Mouse (Mus musculus) heart, embryonic 12.5 days (tissue): ENCODE results near the gene Irx5. TPM values are rescaled to one million over a fixed set of nuclear protein-coding genes. Genes with fewer than 3 reads are reported as not detected.

ENCODE experiments used
- ATAC-seq: fragments of 200-750 bp; cut with Nextera tagmentation; 2 replicates; pipeline ENCODE4 v1.8.0; 2017; ENCODE audit warnings: moderate TSS enrichment, moderate library complexity; ENCODE audit not compliant: insufficient number of reproducible peaks, low FRiP score
- H3K27ac ChIP-seq: fragments of 300-500 bp; sonication (generic); 2 replicates; pipeline ENCODE4 v1.5.1; 2016; ENCODE audit warnings: mild to moderate bottlenecking, moderate library complexity; ENCODE audit not compliant: poor library complexity, severe bottlenecking
- H3K27me3 ChIP-seq: fragments of 300-500 bp; sonication (generic); replicated peaks from 2 replicates; pipeline ENCODE4 v1.6.1; 2016; ENCODE audit warnings: mild to moderate bottlenecking, moderate library complexity
- H3K36me3 ChIP-seq: fragments of 300-500 bp; sonication (generic); 2 replicates; pipeline ENCODE4 v1.6.1; 2016; ENCODE audit warnings: mild to moderate bottlenecking, moderate library complexity
- H3K4me1 ChIP-seq: fragments of 300-500 bp; sonication (generic); replicated peaks from 2 replicates; pipeline ENCODE4 v1.6.1; 2016; ENCODE audit warnings: mild to moderate bottlenecking
- H3K4me2 ChIP-seq: fragments of 300-500 bp; sonication (generic); 2 replicates; pipeline ENCODE4 v1.6.1; 2016; ENCODE audit warnings: mild to moderate bottlenecking, moderate library complexity
- H3K4me3 ChIP-seq: fragments of 300-500 bp; sonication (generic); 2 replicates; pipeline ENCODE4 v1.5.1; 2016; ENCODE audit warnings: mild to moderate bottlenecking
- H3K9ac ChIP-seq: fragments of 300-500 bp; sonication (generic); 2 replicates; pipeline ENCODE4 v1.6.1; 2016; ENCODE audit warnings: mild to moderate bottlenecking, moderate library complexity
- H3K9me3 ChIP-seq: fragments of 300-500 bp; sonication (generic); replicated peaks from 2 replicates; pipeline ENCODE4 v1.6.1; 2016; ENCODE audit warnings: mild to moderate bottlenecking, moderate library complexity
- WGBS: fragments of 180-500 bp; shearing (Covaris S2); methylation state at CpG from one replicate; pipeline ENCODE4 v1.1.7; 2016; 5-methylcytosine and 5-hydroxymethylcytosine counted together
- polyA plus RNA-seq: library from polyadenylated mRNA; unstranded; fragments of >200 nt; fragmentation: Nextera tagmentation; extraction: Ambion mirVana; gene quantifications from 2 replicates; pipeline ENCODE4 v1.2.1, GENCODE M21; 2016

Irx5 gene
- polyA plus RNA-seq, 1 experiment from 2014 or later, result 14.3 TPM

DNA sequence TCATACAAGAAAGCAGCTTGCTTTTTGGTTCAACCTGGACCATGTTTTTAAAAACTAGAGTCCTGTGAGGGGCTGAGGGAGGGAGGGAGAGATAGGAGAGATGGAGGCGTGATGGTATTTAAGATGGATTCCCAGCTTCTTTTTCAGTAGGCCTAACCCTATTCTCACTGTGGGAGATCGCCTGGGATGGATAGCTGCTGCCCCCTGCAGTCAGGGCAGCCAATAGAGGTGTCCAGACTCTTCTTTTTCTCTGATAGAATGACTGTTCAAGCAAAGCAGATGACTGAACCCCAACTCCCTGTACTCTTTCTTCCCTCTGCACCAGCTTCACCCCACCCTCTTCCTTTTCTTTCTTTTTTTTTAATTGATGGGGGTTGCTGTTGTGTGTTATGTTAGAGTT lies 23.1 kb downstream of the Irx5 start:
- Histone ChIP-seq H3K27ac (no peak overlapping the region), H3K27me3 (peaks cover 22% of the 10 kb centered on the region; the same call in 1 of the 2 replicates), H3K4me3 (no peak overlapping the region), H3K36me3 (no peaks in the 10 kb centered on the region), H3K9ac (no peak overlapping the region), H3K9me3 (no peaks in the 10 kb centered on the region), H3K4me2 (no peak overlapping the region), H3K4me1 (no peaks in the 10 kb centered on the region)
- 35% methylated on average over 2 of the region's 2 CpGs for WGBS
- no peak for ATAC-seq

DNA sequence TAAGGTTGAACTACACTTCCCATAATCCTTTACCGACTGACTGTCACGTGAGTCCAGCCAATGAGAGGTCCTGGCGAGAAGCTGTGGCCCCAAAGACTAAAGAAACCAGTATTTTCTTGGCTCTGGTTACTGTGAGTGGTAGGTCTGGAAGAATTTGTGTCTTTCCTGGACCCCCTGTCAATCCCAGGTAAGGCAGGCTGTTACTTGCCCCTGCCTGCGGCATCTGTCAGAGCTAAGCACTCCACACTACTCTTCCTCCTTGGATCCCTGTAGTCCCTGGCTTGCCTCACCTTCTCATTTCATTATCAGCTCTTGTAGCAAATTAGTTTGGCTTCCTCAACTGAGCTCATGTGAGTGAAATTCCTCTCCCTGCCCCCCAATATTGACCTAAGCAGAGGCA lies 30.5 kb downstream of the Irx5 start:
- ATAC-seq, result no peak

DNA sequence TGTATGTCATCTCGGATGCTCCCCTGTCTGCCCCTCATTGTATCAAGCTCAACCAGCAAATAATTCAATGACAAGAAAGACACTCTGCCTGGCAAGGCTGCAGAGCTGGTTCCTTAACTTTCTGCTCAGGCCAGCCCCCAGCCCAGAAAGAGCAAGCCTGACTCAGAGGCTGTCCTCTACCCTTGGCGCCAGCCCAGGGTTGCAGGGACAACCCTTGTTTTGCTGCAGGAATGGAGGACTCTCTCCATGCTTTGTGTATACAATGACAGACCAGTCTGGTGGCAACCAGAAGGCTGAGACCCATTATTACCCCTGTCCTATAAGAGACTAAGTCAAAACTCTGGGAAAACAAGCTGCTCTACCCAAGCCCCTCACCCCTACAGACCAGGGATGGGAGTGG lies 46.8 kb downstream of the Irx5 start:
- WGBS, result 70% methylated on average over 2 of the region's 2 CpGs
- ATAC-seq, result no peak
- H3K4me3 ChIP-seq, result no peak overlapping the region
- no peak overlapping the region for H3K27ac ChIP-seq
- no peaks in the 10 kb centered on the region; the same call in 1 of the 2 replicates for H3K9me3 ChIP-seq
- H3K36me3 ChIP-seq, result no peaks in the 10 kb centered on the region
- H3K27me3 ChIP-seq, result 0 out of 2 replicates have a peak, but pooled peaks cover 4% of the 10 kb centered on the region
- no peak overlapping the region for H3K4me2 ChIP-seq
- no peak overlapping the region for H3K9ac ChIP-seq
- no peaks in the 10 kb centered on the region for H3K4me1 ChIP-seq

More for the DNA sequence above, 30.5 kb downstream of the Irx5 start:
- Histone ChIP-seq H3K9me3 (no peaks in the 10 kb centered on the region), H3K4me1 (no peaks in the 10 kb centered on the region), H3K36me3 (no peaks in the 10 kb centered on the region), H3K27ac (no peak overlapping the region), H3K9ac (no peak overlapping the region), H3K4me3 (no peak overlapping the region), H3K4me2 (no peak overlapping the region), H3K27me3 (peaks cover 4% of the 10 kb centered on the region; the same call in 1 of the 2 replicates)
- 69% methylated on average over 4 of the region's 4 CpGs for WGBS

GRCm38 (mm10) chr8:92408092-92408491 lies 50.7 kb downstream of the Irx5 start:
- Histone ChIP-seq H3K27ac (no peak overlapping the region), H3K9me3 (no peaks in the 10 kb centered on the region), H3K36me3 (no peaks in the 10 kb centered on the region), H3K4me2 (no peak overlapping the region), H3K27me3 (0 out of 2 replicates have a peak, but pooled peaks cover 4% of the 10 kb centered on the region), H3K4me3 (no peak overlapping the region), H3K4me1 (no peaks in the 10 kb centered on the region), H3K9ac (no peak overlapping the region)
- ATAC-seq, result no peak
- WGBS, result 75% methylated on average over 7 of the region's 7 CpGs

- no peak overlapping the region for H3K9ac ChIP-seq
- no peak for ATAC-seq
- 0 out of 2 replicates have a peak, but pooled peaks cover 7% of the 10 kb centered on the region for H3K27me3 ChIP-seq
- no peak overlapping the region for H3K4me3 ChIP-seq
- no peak overlapping the region for H3K27ac ChIP-seq
- H3K36me3 ChIP-seq, result no peaks in the 10 kb centered on the region
- no peaks in the 10 kb centered on the region for H3K4me1 ChIP-seq
- 54% methylated on average over 6 of the region's 6 CpGs for WGBS
- H3K9me3 ChIP-seq, result no peaks in the 10 kb centered on the region
- no peak overlapping the region for H3K4me2 ChIP-seq
Observed at GRCm38 (mm10) chr8:92413583-92413982, 56.2 kb downstream of the Irx5 start.

- H3K4me3 ChIP-seq, result no peak overlapping the region
Observed at GRCm38 (mm10) chr8:92420666-92421065, 63.2 kb downstream of the Irx5 start.

More at GRCm38 (mm10) chr8:92420666-92421065, 63.2 kb downstream of the Irx5 start:
- peaks cover 8% of the 10 kb centered on the region; the same call in 1 of the 2 replicates for H3K4me1 ChIP-seq
- H3K36me3 ChIP-seq, result no peaks in the 10 kb centered on the region
- WGBS, result 58% methylated on average over 7 of the region's 7 CpGs
- ATAC-seq, result no peak
- no peak overlapping the region for H3K27ac ChIP-seq
- 0 out of 2 replicates have a peak, but pooled peaks cover 5% of the 10 kb centered on the region for H3K27me3 ChIP-seq
- no peak overlapping the region for H3K4me2 ChIP-seq
- no peaks in the 10 kb centered on the region for H3K9me3 ChIP-seq
- no peak overlapping the region for H3K9ac ChIP-seq
